Mouse (Mus musculus): ENCODE data around the gene Chrdl2. TPM values are rescaled to one million over a fixed set of nuclear protein-coding genes. Genes with fewer than 3 reads are reported as not detected.
A peak's percentile ranks its signal among the peaks of the same experiment; 100 is the strongest.

The Chrdl2 gene
- polyA plus RNA-seq, 1 experiment: 0.79 TPM

- H3K27ac ChIP-seq (ENCODE audit: insufficient read depth, low read length): no peak overlapping the region
- no peak for TF ChIP-seq POLR2A (IDR thresholded peaks at IDR 0.05; ENCODE audit: borderline replicate concordance, insufficient read depth, low read length)
- no peak for TF ChIP-seq CTCF (IDR thresholded peaks at IDR 0.05; ENCODE audit: borderline replicate concordance, insufficient read depth, low read depth, low read length)
- no peaks in the 10 kb centered on the region for H3K27me3 ChIP-seq (ENCODE audit: control insufficient read depth, insufficient read depth, low read length)
- peaks cover 22% of the 10 kb centered on the region for H3K4me1 ChIP-seq (ENCODE audit: control insufficient read depth, insufficient read depth, low read length)
- 82% methylated on average over 5 of the region's 5 CpGs for WGBS
- no peak overlapping the region for H3K4me3 ChIP-seq (replicated peaks; ENCODE audit: insufficient read depth, low read depth, low read length)
- DNase-seq: no peak
Observed at GRCm38 (mm10) chr7:100033672-100034071, 27.7 kb downstream of the Chrdl2 start.

- no peak for TF ChIP-seq POLR2A (IDR thresholded peaks at IDR 0.05; ENCODE audit: borderline replicate concordance, insufficient read depth, low read length)
- no peak for TF ChIP-seq CTCF (IDR thresholded peaks at IDR 0.05; ENCODE audit: borderline replicate concordance, insufficient read depth, low read depth, low read length)
- Histone ChIP-seq H3K27me3 (ENCODE audit: control insufficient read depth, insufficient read depth, low read length) (no peaks in the 10 kb centered on the region), H3K4me3 (replicated peaks; ENCODE audit: insufficient read depth, low read depth, low read length) (no peak overlapping the region), H3K27ac (ENCODE audit: insufficient read depth, low read length) (no peak overlapping the region), H3K4me1 (ENCODE audit: control insufficient read depth, insufficient read depth, low read length) (peaks cover 22% of the 10 kb centered on the region)
- WGBS: 73% methylated on average over 11 of the region's 11 CpGs
- no peak for DNase-seq
Observed at GRCm38 (mm10) chr7:100034815-100035463, 29.0 kb downstream of the Chrdl2 start.

- TF ChIP-seq POLR2A (IDR thresholded peaks at IDR 0.05; ENCODE audit: borderline replicate concordance, insufficient read depth, low read length) (no peak), CTCF (IDR thresholded peaks at IDR 0.05; ENCODE audit: borderline replicate concordance, insufficient read depth, low read depth, low read length) (no peak)
- no peaks in the 10 kb centered on the region for H3K27me3 ChIP-seq (ENCODE audit: control insufficient read depth, insufficient read depth, low read length)
- peaks cover 22% of the 10 kb centered on the region for H3K4me1 ChIP-seq (ENCODE audit: control insufficient read depth, insufficient read depth, low read length)
- 24% methylated on average over 7 of the region's 7 CpGs for WGBS
- no peak for DNase-seq
- H3K27ac ChIP-seq (ENCODE audit: insufficient read depth, low read length): no peak overlapping the region
- no peak overlapping the region for H3K4me3 ChIP-seq (replicated peaks; ENCODE audit: insufficient read depth, low read depth, low read length)
Observed at GRCm38 (mm10) chr7:100036050-100036449, 30.1 kb downstream of the Chrdl2 start.

- no peaks in the 10 kb centered on the region for H3K27me3 ChIP-seq (ENCODE audit: control insufficient read depth, insufficient read depth, low read length)
- peak in 1 of 2 experiments; percentile 19 for DNase-seq
- H3K4me3 ChIP-seq (replicated peaks; ENCODE audit: insufficient read depth, low read depth, low read length): no peak overlapping the region
- H3K27ac ChIP-seq (ENCODE audit: insufficient read depth, low read length): no peak overlapping the region
- H3K4me1 ChIP-seq (ENCODE audit: control insufficient read depth, insufficient read depth, low read length): peaks cover 22% of the 10 kb centered on the region
- WGBS: 19% methylated on average over 3 of the region's 3 CpGs
- TF ChIP-seq CTCF (IDR thresholded peaks at IDR 0.05; ENCODE audit: borderline replicate concordance, insufficient read depth, low read depth, low read length) (no peak), POLR2A (IDR thresholded peaks at IDR 0.05; ENCODE audit: borderline replicate concordance, insufficient read depth, low read length) (no peak)
Observed at GRCm38 (mm10) chr7:100036495-100036894, 30.5 kb downstream of the Chrdl2 start.

GRCm38 (mm10) chr7:100042120-100042519 is 36.1 kb downstream of the Chrdl2 start:
- no peak overlapping the region for H3K4me3 ChIP-seq (replicated peaks; ENCODE audit: insufficient read depth, low read depth, low read length)
- TF ChIP-seq POLR2A (IDR thresholded peaks at IDR 0.05; ENCODE audit: borderline replicate concordance, insufficient read depth, low read length): no peak
- no peak for TF ChIP-seq CTCF (IDR thresholded peaks at IDR 0.05; ENCODE audit: borderline replicate concordance, insufficient read depth, low read depth, low read length)
- no peak for DNase-seq
- peaks cover 21% of the 10 kb centered on the region for H3K4me1 ChIP-seq (ENCODE audit: control insufficient read depth, insufficient read depth, low read length)
- H3K27ac ChIP-seq (ENCODE audit: insufficient read depth, low read length): no peak overlapping the region
- H3K27me3 ChIP-seq (ENCODE audit: control insufficient read depth, insufficient read depth, low read length): no peaks in the 10 kb centered on the region
- WGBS: 40% methylated on average over 31 of the region's 31 CpGs

- no peak for TF ChIP-seq POLR2A (IDR thresholded peaks at IDR 0.05; ENCODE audit: borderline replicate concordance, insufficient read depth, low read length)
- no peak for TF ChIP-seq CTCF (IDR thresholded peaks at IDR 0.05; ENCODE audit: borderline replicate concordance, insufficient read depth, low read depth, low read length)
- no peaks in the 10 kb centered on the region for H3K27me3 ChIP-seq (ENCODE audit: control insufficient read depth, insufficient read depth, low read length)
- H3K27ac ChIP-seq (ENCODE audit: insufficient read depth, low read length): no peak overlapping the region
- WGBS: 82% methylated on average over 5 of the region's 5 CpGs
- no peak overlapping the region for H3K4me3 ChIP-seq (replicated peaks; ENCODE audit: insufficient read depth, low read depth, low read length)
- H3K4me1 ChIP-seq (ENCODE audit: control insufficient read depth, insufficient read depth, low read length): peaks cover 24% of the 10 kb centered on the region
- DNase-seq: no peak
Observed at GRCm38 (mm10) chr7:100043096-100043495, 37.1 kb downstream of the Chrdl2 start.

- TF ChIP-seq POLR2A (IDR thresholded peaks at IDR 0.05; ENCODE audit: borderline replicate concordance, insufficient read depth, low read length) (no peak), CTCF (IDR thresholded peaks at IDR 0.05; ENCODE audit: borderline replicate concordance, insufficient read depth, low read depth, low read length) (no peak)
- peak; percentile 47 to 62 for DNase-seq
- H3K27ac ChIP-seq (ENCODE audit: insufficient read depth, low read length): no peak overlapping the region
- H3K4me1 ChIP-seq (ENCODE audit: control insufficient read depth, insufficient read depth, low read length): peaks cover 24% of the 10 kb centered on the region
- 18% methylated on average over 4 of the region's 4 CpGs for WGBS
- no peak overlapping the region for H3K4me3 ChIP-seq (replicated peaks; ENCODE audit: insufficient read depth, low read depth, low read length)
- H3K27me3 ChIP-seq (ENCODE audit: control insufficient read depth, insufficient read depth, low read length): no peaks in the 10 kb centered on the region
Observed at GRCm38 (mm10) chr7:100043605-100044031, 37.6 kb downstream of the Chrdl2 start.

GRCm38 (mm10) chr7:100046486-100046885 is 40.5 kb downstream of the Chrdl2 start:
- TF ChIP-seq CTCF (IDR thresholded peaks at IDR 0.05; ENCODE audit: borderline replicate concordance, insufficient read depth, low read depth, low read length) (no peak), POLR2A (IDR thresholded peaks at IDR 0.05; ENCODE audit: borderline replicate concordance, insufficient read depth, low read length) (no peak)
- Histone ChIP-seq H3K4me3 (replicated peaks; ENCODE audit: insufficient read depth, low read depth, low read length) (no peak overlapping the region), H3K27ac (ENCODE audit: insufficient read depth, low read length) (0 out of 2 replicates have a peak overlapping the region, but pooled peaks have one; percentile 18), H3K4me1 (ENCODE audit: control insufficient read depth, insufficient read depth, low read length) (peaks cover 24% of the 10 kb centered on the region), H3K27me3 (ENCODE audit: control insufficient read depth, insufficient read depth, low read length) (no peaks in the 10 kb centered on the region)
- 21% methylated on average over 2 of the region's 2 CpGs for WGBS
- DNase-seq: peak; percentile 36 to 67
